Mouse (Mus musculus): Measurements from ENCODE around the gene Rnf26. TPM values are rescaled to one million over a fixed set of nuclear protein-coding genes. Genes with fewer than 3 reads are reported as not detected.
"Not testable (repeated sequence)": the region's sequence is repeated elsewhere in the genome, so short reads cannot be mapped to it uniquely, and the experiment has no call there.

The Rnf26 gene
- polyA plus RNA-seq, 1 experiment from 2014 or later, result 53.6 TPM

GRCm38 (mm10) chr9:44115599-44115998, 2.3 kb upstream of the Rnf26 start:
- Histone ChIP-seq H3K27ac (no peak overlapping the region), H3K9me3 (no peaks in the 10 kb centered on the region), H3K4me1 (peaks cover 12% of the 10 kb centered on the region), H3K4me3 (no peak overlapping the region), H3K27me3 (ENCODE audit: insufficient read depth, poor library complexity, severe bottlenecking) (no peaks in the 10 kb centered on the region), H3K36me3 (0 out of 2 replicates have a peak, but pooled peaks cover under 1% of the 10 kb centered on the region)
- 87% methylated on average over 9 of the region's 9 CpGs for WGBS
- DNase-seq (ENCODE audit: low spot score), result no peak

GRCm38 (mm10) chr9:44114453-44114852, 1.1 kb upstream of the Rnf26 start:
- peaks cover 24% of the 10 kb centered on the region for H3K4me1 ChIP-seq
- H3K4me3 ChIP-seq, result no peak overlapping the region
- 80% methylated on average over 2 of the region's 2 CpGs for WGBS
- H3K27me3 ChIP-seq (ENCODE audit: insufficient read depth, poor library complexity, severe bottlenecking), result no peaks in the 10 kb centered on the region
- no peaks in the 10 kb centered on the region for H3K9me3 ChIP-seq
- 0 out of 2 replicates have a peak, but pooled peaks cover 2% of the 10 kb centered on the region for H3K36me3 ChIP-seq
- DNase-seq (ENCODE audit: low spot score), result no peak
- no peak overlapping the region for H3K27ac ChIP-seq

- not testable (repeated sequence) for H3K27ac ChIP-seq
- 59% methylated on average over 9 of the region's 12 CpGs for WGBS
These were observed 1.4 kb downstream of the Rnf26 start for GRCm38 (mm10) chr9:44111909-44112308.

GRCm38 (mm10) chr9:44109360-44110095, 3.8 kb downstream of the Rnf26 start:
- peak; percentile 88 for DNase-seq (ENCODE audit: low spot score)
- H3K27me3 ChIP-seq (ENCODE audit: insufficient read depth, poor library complexity, severe bottlenecking), result no peaks in the 10 kb centered on the region
- WGBS, result 28% methylated on average over 9 of the region's 9 CpGs
- H3K4me1 ChIP-seq, result peaks cover 54% of the 10 kb centered on the region
- peak overlapping the region; percentile 33 for H3K4me3 ChIP-seq
- H3K27ac ChIP-seq, result peak overlapping the region; percentile 38; the same call in 1 of the 2 replicates
- no peaks in the 10 kb centered on the region for H3K9me3 ChIP-seq
- H3K36me3 ChIP-seq, result peaks cover 35% of the 10 kb centered on the region

More at GRCm38 (mm10) chr9:44111909-44112308, 1.4 kb downstream of the Rnf26 start:
- not testable (repeated sequence) for H3K27me3 ChIP-seq (ENCODE audit: insufficient read depth, poor library complexity, severe bottlenecking); H3K9me3 ChIP-seq; DNase-seq (ENCODE audit: low spot score)
- peaks cover 14% of the 10 kb centered on the region for H3K36me3 ChIP-seq
- peaks cover 49% of the 10 kb centered on the region for H3K4me1 ChIP-seq
- peak overlapping the region; percentile 87; the same call in 1 of the 2 replicates for H3K4me3 ChIP-seq

- WGBS, result 79% methylated on average over 31 of the region's 31 CpGs
- Histone ChIP-seq H3K9me3 (no peaks in the 10 kb centered on the region), H3K27me3 (ENCODE audit: insufficient read depth, poor library complexity, severe bottlenecking) (no peaks in the 10 kb centered on the region), H3K4me1 (peaks cover 54% of the 10 kb centered on the region), H3K27ac (peak overlapping the region; percentile 67; the same call in 1 of the 2 replicates), H3K36me3 (peaks cover 37% of the 10 kb centered on the region), H3K4me3 (peak overlapping the region; percentile 35; the same call in 1 of the 2 replicates)
- no peak for DNase-seq (ENCODE audit: low spot score)
These were observed 4.9 kb downstream of the Rnf26 start for GRCm38 (mm10) chr9:44108269-44109055.

- H3K27ac ChIP-seq, result peak overlapping the region; percentile 67
- DNase-seq (ENCODE audit: low spot score), result no peak
These were observed 5.6 kb downstream of the Rnf26 start for GRCm38 (mm10) chr9:44107557-44108179.

GRCm38 (mm10) chr9:44107110-44107509, 6.2 kb downstream of the Rnf26 start, which contains the start of gene C1qtnf5:
Gene C1qtnf5, plus strand, starts transcription at chr9:44107245.
- H3K27me3 ChIP-seq (ENCODE audit: insufficient read depth, poor library complexity, severe bottlenecking), result no peaks in the 10 kb centered on the region
- H3K4me3 ChIP-seq, result peak within 1 kb of the TSS; percentile 35; the same call in 1 of the 2 replicates
- no peaks in the 10 kb centered on the region for H3K9me3 ChIP-seq
- peaks cover 37% of the 10 kb centered on the region for H3K36me3 ChIP-seq
- 43% methylated on average over 8 of the region's 8 CpGs for WGBS
- no peak for DNase-seq (ENCODE audit: low spot score)
- H3K4me1 ChIP-seq, result peaks cover 59% of the 10 kb centered on the region
- H3K27ac ChIP-seq, result peak within 1 kb of the TSS; percentile 67

More at GRCm38 (mm10) chr9:44107557-44108179, 5.6 kb downstream of the Rnf26 start:
- Histone ChIP-seq H3K36me3 (peaks cover 37% of the 10 kb centered on the region), H3K9me3 (no peaks in the 10 kb centered on the region), H3K4me3 (peak overlapping the region; percentile 35; the same call in 1 of the 2 replicates), H3K27me3 (ENCODE audit: insufficient read depth, poor library complexity, severe bottlenecking) (no peaks in the 10 kb centered on the region), H3K4me1 (peaks cover 54% of the 10 kb centered on the region)
- 32% methylated on average over 25 of the region's 25 CpGs for whole genome bisulfite sequencing

- H3K4me3 ChIP-seq, result no peak overlapping the region
- H3K4me1 ChIP-seq, result peaks cover 56% of the 10 kb centered on the region
- no peaks in the 10 kb centered on the region for H3K9me3 ChIP-seq
- peaks cover 37% of the 10 kb centered on the region for H3K36me3 ChIP-seq
- 82% methylated on average over 4 of the region's 4 CpGs for WGBS
- H3K27me3 ChIP-seq (ENCODE audit: insufficient read depth, poor library complexity, severe bottlenecking), result no peaks in the 10 kb centered on the region
- 0 out of 2 replicates have a peak overlapping the region, but pooled peaks have one; percentile 67 for H3K27ac ChIP-seq
- DNase-seq (ENCODE audit: low spot score), result no peak
These were observed 6.7 kb downstream of the Rnf26 start for GRCm38 (mm10) chr9:44106596-44106995.

GRCm38 (mm10) chr9:44106182-44106581, 7.1 kb downstream of the Rnf26 start:
- WGBS, result 95% methylated on average over 7 of the region's 7 CpGs

GRCm38 (mm10) chr9:44105781-44106180, 7.5 kb downstream of the Rnf26 start:
- no peaks in the 10 kb centered on the region for H3K9me3 ChIP-seq
- peaks cover 37% of the 10 kb centered on the region for H3K36me3 ChIP-seq
- H3K27me3 ChIP-seq (ENCODE audit: insufficient read depth, poor library complexity, severe bottlenecking), result no peaks in the 10 kb centered on the region
- no peak overlapping the region for H3K4me3 ChIP-seq
- H3K27ac ChIP-seq, result no peak overlapping the region
- H3K4me1 ChIP-seq, result peaks cover 54% of the 10 kb centered on the region
- WGBS, result 80% methylated on average over 10 of the region's 10 CpGs
- no peak for DNase-seq (ENCODE audit: low spot score)

More at GRCm38 (mm10) chr9:44106182-44106581, 7.1 kb downstream of the Rnf26 start:
- Histone ChIP-seq H3K36me3 (peaks cover 37% of the 10 kb centered on the region), H3K9me3 (no peaks in the 10 kb centered on the region), H3K4me3 (no peak overlapping the region), H3K4me1 (peaks cover 54% of the 10 kb centered on the region), H3K27ac (no peak overlapping the region), H3K27me3 (ENCODE audit: insufficient read depth, poor library complexity, severe bottlenecking) (no peaks in the 10 kb centered on the region)
- no peak for DNase-seq (ENCODE audit: low spot score)

GRCm38 (mm10) chr9:44104881-44105280, 8.4 kb downstream of the Rnf26 start:
- Histone ChIP-seq H3K27me3 (ENCODE audit: insufficient read depth, poor library complexity, severe bottlenecking) (no peaks in the 10 kb centered on the region), H3K9me3 (no peaks in the 10 kb centered on the region), H3K36me3 (peaks cover 35% of the 10 kb centered on the region), H3K4me3 (no peak overlapping the region), H3K27ac (no peak overlapping the region), H3K4me1 (peaks cover 47% of the 10 kb centered on the region)
- DNase-seq (ENCODE audit: low spot score), result no peak
- 87% methylated on average over 7 of the region's 7 CpGs for WGBS

GRCm38 (mm10) chr9:44101490-44101889, 11.8 kb downstream of the Rnf26 start, which contains the start of gene Mfrp:
Gene Mfrp, plus strand, starts transcription at chr9:44101729.
- no peak within 1 kb of the TSS for H3K4me3 ChIP-seq
- H3K9me3 ChIP-seq, result no peaks in the 10 kb centered on the region
- H3K4me1 ChIP-seq, result peaks cover 24% of the 10 kb centered on the region
- WGBS, result 74% methylated on average over 9 of the region's 9 CpGs
- no peaks in the 10 kb centered on the region for H3K27me3 ChIP-seq (ENCODE audit: insufficient read depth, poor library complexity, severe bottlenecking)
- no peak within 1 kb of the TSS for H3K27ac ChIP-seq
- no peak for DNase-seq (ENCODE audit: low spot score)
- H3K36me3 ChIP-seq, result peaks cover 22% of the 10 kb centered on the region
